Mouse (Mus musculus) lung, adult 2 months (tissue): Measurements from ENCODE around the gene Xrcc3.

Experiments used
- CTCF ChIP-seq: fragments of 200-500 bp; IDR thresholded peaks from 2 replicates; pipeline ENCODE4 v1.5.1; 2011; ENCODE audit warnings: mild to moderate bottlenecking, low read length, control low read depth; ENCODE audit not compliant: insufficient read depth
- POLR2A ChIP-seq: fragments of 200-500 bp; IDR thresholded peaks from 2 replicates; pipeline ENCODE4 v1.6.1; 2011; ENCODE audit warnings: low read depth, mild to moderate bottlenecking, control low read depth, low read length, borderline replicate concordance; ENCODE audit errors: extremely low read depth

DNA sequence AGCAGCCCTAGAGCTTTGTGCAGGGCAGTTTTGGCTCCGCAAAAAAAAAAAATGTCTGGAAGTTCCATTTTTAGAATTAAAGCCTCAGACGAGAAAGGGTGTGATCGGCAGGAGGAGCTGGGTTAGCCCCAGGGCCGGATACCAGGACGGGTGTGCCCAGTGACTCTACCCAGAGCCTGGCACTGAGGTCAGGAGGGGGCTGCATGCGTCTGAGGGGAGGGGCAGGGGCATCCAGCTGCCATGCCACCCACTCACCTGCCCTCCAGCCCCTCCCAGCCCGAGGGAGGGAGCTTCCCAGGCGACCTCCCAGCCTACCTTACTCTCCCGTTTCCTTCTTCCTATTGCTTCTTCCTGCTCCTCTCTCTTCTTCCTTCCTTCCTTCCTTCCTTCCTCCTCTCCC lies 60.3 kb downstream of the Xrcc3 start:
- TF ChIP-seq CTCF (no peak), POLR2A (no peak)
